Mouse (Mus musculus): ENCODE data around the gene Slc15a2.

Slc15a2 gene

DNA sequence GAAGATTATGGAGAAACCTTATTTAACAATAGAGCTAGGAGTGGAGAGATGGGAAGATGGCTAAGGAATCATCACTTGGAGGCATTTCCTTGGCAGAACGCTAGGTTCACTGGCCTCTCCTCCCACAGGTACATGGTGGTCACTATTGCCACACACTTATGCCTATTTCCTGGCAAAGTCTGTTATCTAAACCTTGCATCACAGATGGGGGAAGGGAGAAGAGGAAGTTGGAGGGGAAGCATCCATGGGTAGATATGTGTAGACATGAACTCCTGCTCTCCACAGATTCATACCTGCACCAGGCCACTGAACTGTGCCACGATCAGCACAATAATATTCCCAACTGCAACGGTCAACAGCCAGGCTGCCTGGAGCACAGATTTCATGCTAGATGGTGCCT is 32.8 kb downstream of the Slc15a2 start:
- no peak for DNase-seq (ENCODE audit: low spot score)

DNA sequence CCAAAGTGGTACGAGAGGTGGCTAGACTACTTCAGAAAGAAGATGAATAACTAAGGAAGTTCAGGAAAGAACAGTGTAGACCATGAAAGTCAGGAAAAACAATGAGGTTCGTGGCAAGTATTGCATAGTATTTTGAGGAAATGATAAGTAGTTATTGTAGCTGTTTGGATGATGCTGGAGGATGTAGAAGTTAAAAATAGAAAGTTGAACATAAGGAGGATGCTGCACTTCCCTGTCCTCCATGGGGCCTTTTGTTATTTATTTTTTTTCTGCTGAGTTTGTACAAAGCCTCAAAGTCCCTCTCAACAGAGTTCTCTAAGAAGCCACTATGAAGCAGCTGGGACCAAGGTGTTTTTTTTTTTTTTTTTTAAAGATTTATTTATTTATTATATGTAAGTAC is 37.0 kb downstream of the Slc15a2 start:
- DNase-seq (ENCODE audit: low spot score), result no peak

- DNase-seq (ENCODE audit: low spot score), result no peak
These were observed 37.7 kb downstream of the Slc15a2 start for GRCm38 (mm10) chr16:36747068-36747467.

DNA sequence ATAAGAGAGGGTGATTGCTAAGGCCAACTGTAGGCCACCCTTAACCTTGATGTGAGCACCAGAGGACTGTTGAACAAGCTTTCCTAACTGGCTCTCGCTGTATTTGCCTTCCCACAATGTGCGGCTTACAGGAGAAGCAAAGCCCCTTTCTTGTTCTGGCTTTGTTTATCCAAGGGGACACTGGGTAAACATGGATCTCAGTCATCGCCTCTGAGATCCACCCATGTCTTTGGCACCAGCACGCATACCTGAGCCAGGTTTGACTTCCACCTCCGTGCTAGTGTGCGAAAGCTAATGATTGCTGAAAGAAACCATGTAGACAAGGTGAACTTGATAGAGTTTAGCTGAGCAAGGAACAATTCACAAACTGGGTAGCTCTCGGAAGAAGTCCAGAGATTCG is 41.2 kb downstream of the Slc15a2 start:
- no peak for DNase-seq (ENCODE audit: low spot score)

DNA sequence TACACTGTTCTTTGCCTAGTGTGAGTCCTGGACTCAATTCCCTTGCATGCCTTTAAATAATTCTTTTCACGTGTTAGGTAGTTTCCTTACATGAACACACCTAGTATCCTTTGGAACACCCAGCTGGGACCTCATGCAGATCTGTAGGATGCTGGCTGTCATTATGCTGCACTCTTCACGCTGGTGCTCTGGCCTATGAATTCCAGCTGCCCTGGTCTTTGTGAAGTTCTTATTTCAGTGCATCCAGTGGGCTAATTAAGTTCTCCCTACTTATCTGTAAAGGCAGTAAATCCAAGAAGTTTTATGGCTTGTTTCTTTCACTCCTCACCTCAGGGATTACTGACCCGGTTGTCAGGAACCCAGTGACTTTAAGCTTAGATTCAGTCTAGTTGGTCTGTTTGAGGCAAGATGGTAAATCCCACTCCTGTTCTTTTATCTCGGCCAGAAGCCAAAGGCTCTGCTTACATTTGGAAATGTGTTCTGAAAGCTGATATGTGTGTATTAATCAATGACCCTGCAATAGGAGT is 45.3 kb downstream of the Slc15a2 start:
- DNase-seq (ENCODE audit: low spot score), result no peak

DNA sequence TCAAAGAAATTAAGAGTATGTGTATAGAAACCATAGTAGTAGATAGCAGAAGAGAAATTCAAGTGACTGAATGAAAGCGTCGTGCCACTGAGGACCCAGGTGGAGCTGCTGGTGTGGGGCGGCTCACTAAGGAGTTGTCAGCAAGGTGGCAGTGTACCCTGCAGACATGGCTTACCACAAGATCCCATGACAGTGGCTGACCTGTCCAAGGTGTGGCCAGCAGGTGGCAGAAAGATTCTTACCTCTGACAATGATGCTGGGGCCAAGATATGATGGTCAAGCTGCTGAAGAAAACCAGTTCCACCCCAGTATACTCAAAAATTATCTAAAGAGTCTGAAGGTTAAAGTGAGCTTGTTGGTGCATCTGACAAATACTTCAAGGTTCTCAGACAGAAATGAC is 49.3 kb downstream of the Slc15a2 start:
- DNase-seq (ENCODE audit: low spot score), result no peak

DNA sequence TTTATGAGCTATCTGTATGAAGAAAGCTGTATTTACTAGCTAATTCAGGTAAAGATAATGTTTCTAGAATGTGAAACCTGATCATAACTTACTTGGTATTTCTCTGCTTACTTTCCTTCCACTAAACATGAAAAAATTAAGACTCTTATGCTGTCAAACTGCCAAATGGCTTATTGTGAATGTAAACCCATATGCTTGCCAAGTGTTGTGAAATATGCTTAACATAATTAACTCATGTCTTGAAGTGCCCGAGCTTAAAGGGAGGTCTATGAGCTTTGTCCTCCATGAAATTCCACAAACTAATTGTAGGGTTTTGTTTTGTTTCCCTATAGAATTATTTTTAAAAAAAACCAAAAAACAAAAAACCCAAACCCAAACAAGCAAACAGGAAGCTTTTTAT is 50.9 kb downstream of the Slc15a2 start:
- no peak for DNase-seq (ENCODE audit: low spot score)

DNA sequence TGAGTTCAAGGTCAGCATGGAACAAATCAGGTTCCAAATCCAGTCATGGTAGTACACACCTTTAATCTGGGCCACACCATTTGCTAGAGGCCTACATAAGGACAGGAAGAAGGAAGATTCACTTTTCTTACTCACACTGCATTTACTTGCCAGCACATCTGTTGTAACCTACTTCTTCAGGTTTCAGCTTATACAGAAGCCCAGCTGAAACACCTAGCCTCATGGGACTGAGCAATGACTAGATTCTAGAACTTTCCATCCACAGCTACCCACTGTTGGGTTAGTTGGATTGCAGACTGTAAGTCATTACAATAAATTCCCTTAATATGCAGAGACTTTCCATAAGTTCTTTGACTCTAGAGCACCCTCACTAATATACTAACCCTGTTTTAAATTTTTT is 52.2 kb downstream of the Slc15a2 start:
- DNase-seq (ENCODE audit: low spot score), result no peak

GRCm38 (mm10) chr16:36728959-36729358 is 55.8 kb downstream of the Slc15a2 start:
- no peak for DNase-seq (ENCODE audit: low spot score)

- DNase-seq (ENCODE audit: low spot score), result no peak
These were observed 60.8 kb downstream of the Slc15a2 start for GRCm38 (mm10) chr16:36723880-36724443.

- DNase-seq (ENCODE audit: low spot score), result no peak
These were observed 62.0 kb downstream of the Slc15a2 start for GRCm38 (mm10) chr16:36722739-36723138.

DNA sequence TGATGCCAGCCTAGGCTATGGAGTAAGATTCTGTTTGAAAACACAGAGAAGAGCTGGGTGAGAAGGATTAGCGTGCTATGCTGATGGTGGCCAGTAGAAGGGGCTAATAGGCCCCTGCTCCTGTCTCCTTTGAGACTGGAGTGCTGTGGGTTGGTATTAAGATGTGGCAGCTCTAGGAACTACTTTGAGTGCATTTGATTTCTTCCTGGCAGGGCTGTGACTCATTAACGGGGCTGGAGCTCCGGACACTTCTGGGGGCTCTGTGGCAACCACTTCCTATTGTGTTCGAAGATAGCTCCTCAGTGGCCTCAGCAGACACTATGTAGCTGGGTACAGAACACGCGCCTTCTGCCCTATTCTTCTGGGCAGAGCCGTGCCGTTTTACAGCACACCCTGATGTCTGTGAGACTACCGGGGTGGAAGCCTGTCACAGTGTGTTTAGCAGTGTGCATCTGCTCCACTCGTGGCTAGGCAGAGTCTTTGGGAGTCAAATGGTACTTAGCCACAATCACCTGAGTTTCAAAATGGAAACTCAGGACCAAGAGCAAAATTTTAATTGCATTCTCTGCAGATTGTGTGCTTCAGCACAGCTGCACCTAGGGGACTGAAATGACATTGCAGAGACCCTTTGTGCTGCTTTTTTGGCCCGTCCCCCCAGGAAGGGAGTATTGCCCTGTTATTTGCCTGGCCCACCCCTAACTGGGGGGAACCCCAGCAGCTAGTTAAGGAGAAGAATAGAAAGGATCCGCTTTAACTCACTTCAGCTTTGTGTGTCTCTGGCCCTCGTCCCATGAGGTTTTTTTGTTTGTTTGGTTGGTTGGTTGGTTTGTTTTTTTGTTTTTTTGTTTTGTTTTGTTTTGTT is 64.3 kb downstream of the Slc15a2 start:
- DNase-seq (ENCODE audit: low spot score), result no peak

DNA sequence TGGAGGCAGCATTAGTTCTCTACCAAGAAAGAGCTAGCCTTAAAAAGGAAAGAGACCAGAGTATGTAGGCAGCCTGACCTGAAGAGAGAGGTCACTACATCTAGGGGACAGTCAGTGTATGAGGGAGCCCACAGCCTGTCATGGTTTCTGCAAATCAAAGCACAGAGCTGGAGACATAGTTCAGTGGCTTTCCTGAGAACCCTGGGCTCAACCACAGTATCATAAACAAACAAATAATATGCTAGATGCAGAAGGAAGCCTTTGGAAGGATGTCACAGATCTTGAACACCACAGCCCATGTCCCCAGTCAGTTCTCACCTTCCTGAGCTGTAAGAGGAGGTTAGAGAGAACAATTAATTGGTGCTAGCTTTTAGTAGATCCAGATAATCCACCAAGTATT is 66.1 kb downstream of the Slc15a2 start:
- DNase-seq (ENCODE audit: low spot score), result no peak

DNA sequence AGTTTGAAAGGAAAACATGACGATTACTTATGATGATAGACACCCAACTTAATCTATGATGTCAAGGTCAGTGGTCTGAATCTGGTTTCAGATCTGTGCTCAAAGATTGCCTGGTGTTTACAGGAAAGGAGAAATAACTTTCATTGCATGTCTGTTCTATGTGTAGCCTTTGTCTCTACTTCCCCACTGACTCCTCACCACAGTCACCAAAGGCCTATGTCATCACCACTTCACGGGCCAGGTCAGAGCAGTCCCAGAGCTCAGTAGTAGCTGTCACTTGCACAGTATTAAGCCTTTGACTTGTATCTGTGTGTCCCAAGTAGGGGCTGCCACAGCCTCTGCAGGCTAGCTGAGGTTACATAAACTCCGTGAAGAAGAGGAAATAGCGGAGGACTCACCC is 67.3 kb downstream of the Slc15a2 start:
- DNase-seq (ENCODE audit: low spot score), result no peak

DNA sequence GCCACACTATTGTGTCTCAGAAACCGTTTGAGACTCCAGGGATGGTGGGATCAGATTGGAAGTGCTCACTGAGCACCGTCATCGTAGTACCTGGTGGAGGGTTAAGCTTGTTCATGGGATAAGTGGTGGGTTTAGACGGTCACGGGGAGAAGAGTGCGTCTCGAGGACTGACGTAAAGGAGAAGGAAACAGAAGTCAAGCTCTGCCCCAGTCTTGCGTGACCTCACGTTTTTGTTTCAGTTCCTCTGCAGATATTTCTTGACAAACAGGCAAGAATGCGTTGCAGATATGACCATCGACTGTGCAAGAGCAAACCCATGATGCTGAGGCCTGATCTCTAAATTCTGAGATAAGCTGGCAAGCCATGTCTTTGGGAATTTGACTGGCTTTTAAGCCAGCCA is 73.0 kb downstream of the Slc15a2 start:
- no peak for DNase-seq (ENCODE audit: low spot score)

DNA sequence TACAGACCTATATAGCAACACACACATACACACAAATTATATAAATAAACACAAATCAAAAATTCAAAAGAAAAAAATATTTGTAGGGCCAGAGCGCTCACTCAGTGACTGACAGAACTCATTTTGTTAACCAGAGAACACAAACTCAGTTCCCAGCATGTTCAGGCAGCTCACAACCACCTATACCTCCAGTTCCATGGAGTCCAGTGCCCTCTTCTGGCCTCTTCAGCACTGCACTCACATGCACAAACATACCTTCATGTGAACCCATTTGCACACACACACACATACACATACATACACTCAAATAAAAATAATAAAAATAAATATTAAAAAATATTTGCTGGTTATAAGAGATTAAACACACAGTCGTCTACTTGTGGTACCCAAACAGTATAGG is 74.0 kb downstream of the Slc15a2 start:
- DNase-seq (ENCODE audit: low spot score), result no peak

GRCm38 (mm10) chr16:36709405-36709804 is 75.4 kb downstream of the Slc15a2 start:
- no peak for DNase-seq (ENCODE audit: low spot score)

- no peak for DNase-seq (ENCODE audit: low spot score)
These were observed 76.0 kb downstream of the Slc15a2 start for GRCm38 (mm10) chr16:36708751-36709150.

GRCm38 (mm10) chr16:36707702-36708423 is 76.9 kb downstream of the Slc15a2 start:
- no peak for DNase-seq (ENCODE audit: low spot score)

- no peak for DNase-seq (ENCODE audit: low spot score)
These were observed 84.3 kb downstream of the Slc15a2 start for GRCm38 (mm10) chr16:36700484-36700883.
